Mouse (Mus musculus) yolk sac, embryonic 10.5 days (tissue): Measurements from ENCODE around the gene Arpc4.
A peak's percentile ranks its signal among the peaks of the same experiment; 100 is the strongest.

Source experiments
- DNase-seq: peaks from one replicate; pipeline ENCODE4 v3.0.0-alpha.2; 2017; ENCODE audit warnings: low spot score

Arpc4 gene

DNA sequence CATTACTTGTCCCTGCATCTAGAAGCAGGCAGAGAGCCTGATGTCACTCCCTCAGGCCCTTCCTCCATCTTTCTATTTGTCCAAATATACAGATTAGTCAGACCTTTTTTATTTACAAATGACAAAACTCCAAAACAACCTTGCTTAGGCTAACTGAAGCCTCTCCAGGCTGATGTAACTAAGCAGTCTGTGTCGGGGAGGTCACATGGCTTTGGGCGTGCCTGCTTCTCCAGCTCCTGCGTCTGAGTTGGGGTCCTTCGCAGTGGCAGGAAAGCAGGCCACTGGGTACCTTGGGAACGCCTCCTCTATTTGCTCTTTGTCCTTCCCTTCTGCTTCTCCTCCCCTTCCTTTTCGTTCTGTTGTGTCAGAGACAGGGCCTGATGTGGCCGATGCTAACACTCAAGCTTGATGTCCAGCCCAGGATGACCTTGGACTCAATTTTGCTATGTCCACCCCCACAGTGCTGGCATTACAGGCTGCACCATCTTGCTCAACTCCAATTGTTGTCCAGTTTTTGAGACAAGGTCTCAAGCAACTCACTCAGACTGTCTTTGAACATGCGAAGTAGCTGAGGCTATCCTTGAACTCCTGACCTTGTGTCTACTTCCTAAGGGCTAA lies 13.3 kb upstream of the Arpc4 start:
- no peak for DNase-seq

DNA sequence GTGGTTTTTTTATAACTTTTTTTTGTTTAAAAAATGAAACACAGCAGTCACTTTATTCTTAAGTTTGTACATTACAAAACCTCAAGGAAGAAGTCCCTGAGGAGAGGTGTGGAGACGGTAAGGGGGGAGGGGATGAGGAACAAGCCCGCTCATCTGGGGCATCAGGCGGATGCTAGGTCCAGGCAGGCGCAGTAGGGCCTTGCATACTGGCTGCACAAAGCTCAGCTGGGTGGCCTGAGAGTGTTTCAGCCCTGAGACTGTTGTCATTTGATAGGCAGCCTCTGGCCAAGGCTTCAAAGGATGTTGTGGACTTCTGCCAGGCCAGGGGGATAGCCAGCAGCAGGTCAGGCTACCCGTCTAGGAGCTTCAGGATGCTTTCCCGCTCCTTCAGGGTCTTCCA lies 11.3 kb upstream of the Arpc4 start:
- DNase-seq = no peak

DNA sequence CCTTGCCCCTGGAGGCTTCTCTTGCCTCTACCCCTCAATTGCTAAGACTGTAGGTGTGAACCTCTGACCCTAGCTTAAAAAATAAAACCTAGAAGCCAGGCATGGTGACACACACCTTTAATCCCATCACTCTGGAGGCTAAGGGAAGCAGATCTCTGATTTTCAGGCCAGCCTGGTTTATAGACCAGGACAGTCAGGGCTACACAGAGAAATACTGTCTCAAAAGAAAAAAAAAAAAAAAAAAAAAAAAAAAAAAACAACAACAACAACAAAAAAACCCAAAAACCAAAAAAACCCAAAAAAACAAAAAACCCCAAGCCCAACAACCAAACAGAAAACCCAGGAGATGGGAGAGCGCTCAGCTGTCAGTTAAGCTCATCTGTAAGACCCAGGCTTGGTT lies 10.3 kb upstream of the Arpc4 start:
- DNase-seq = no peak

DNA sequence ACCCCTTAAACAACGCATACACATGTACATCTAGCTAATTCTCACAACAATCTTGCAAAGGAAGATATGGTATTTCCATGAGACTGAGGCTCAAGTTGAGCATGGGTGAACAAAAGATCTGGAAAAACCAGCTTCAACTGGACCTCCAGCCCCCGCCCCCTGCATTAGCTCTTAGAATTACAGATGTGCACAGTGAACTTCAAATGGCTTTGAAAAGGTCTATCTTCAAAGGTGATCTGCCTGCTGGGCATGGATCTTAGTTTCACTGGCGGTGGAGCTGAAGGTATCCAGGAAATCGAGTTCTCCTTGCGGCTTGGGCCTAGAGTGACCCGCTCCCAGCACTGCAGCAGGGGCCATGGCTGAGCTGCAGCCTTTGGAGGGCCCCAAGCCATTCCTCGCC lies 9.8 kb upstream of the Arpc4 start:
- DNase-seq = no peak

DNA sequence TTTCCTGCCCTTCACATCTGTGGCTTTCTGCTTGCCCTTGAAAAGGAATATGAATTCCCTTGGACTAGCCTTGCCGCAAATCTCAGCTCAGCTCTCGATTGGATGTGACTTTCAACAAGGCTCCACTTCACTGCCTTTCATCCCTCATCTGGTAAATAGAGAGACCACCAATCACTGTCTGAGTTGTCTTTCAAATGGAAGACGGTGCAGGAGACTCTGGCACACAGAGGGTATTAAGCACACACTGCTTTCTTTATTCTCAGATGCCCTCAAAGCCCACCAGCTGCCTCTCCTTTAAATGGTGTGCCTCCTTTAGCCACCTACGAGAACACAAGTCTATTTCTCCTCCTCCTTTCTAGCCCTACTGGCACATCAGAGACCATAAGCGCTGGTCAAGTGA lies 9.3 kb upstream of the Arpc4 start:
- DNase-seq = no peak

DNA sequence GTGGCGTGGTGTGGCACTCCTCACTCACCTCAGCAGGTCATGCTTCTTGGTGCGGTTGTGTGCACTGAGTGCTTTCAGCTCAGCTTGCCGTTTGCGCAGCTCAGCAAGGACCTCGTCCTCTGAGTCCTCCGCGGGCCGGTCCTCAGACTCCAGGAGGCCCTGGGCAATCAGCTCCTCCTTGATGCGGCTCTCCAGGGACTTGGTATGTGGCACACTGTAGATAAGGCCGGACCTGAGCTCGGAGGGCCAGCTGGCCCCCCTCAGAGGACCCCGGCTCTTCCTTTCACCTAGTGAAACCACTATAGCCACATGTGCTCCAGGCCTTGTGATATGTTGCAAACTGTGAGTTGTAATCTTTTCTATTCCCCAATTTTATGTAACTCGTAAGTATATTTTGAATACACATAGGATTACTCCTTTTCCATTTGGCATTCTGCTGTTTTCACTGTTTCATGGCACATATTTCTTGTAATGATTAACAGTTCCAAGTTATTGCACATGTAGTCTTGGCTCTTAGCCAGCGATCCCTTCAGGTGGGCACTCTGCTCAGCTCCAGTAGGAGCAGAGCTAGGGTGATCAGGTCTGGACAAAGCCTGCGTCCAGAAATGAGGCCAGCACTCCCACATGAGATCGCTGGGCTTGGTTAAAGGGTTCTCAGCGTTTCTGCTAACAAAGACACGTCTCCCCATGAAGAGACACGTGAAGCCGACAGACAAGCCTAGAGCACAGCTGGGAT lies 7.6 kb upstream of the Arpc4 start:
- DNase-seq = no peak

DNA sequence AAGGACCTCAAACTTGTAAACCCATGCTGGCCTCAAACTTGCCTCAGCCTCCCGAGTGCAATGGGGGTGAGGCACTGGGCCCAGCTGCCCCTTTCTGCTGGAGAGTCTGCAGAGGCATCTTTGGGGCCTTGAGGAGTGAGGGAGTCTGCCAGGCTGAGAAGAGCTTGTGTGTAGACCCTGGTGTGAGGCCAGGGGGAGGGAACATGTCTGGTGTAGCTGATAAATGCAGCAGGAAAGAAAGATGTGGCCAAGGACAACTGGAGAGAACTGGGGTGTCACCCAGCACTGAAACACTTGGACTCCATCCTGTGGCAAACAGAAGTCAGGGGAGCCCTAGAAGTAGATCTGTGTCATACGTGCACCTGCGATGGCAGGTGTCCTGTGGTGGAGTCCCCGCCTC lies 4.4 kb upstream of the Arpc4 start:
- DNase-seq = no peak

DNA sequence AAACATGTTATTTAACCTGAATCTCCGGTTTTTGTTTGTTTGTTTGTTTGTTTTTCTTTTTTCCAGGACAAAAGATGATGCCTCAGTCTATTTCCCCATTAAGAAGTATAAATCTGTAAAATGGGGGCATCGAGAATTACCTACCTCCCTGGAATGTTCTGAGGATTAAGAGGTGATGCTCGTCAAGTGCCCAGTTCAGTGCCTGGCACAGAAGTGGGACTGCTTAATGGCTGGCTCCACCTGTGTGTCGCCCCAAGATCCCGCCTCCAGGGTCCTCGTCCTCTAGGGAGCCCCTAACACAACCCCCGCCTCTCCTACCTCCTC lies 781 bp upstream of the Arpc4 start:
- no peak for DNase-seq

DNA sequence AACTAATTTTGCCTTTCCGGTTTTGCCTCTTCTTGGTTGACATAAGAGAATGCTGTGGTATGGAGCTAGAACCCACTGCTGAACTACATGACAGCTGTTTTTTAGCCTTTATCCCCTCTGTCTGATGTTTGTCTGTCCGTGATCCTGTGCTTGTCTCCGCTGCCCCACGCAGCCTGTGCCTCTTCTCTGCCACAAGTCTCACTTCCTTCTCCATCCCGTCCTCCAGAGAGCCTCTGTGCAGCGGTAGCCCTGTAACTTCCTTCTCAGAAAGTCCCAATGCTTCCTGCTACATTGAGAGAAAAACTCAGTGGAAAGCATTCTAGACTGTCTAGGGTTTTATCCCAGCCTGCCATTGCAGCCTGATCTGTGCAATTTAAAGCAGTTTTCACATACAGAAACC lies 1.3 kb downstream of the Arpc4 start:
- DNase-seq = no peak

DNA sequence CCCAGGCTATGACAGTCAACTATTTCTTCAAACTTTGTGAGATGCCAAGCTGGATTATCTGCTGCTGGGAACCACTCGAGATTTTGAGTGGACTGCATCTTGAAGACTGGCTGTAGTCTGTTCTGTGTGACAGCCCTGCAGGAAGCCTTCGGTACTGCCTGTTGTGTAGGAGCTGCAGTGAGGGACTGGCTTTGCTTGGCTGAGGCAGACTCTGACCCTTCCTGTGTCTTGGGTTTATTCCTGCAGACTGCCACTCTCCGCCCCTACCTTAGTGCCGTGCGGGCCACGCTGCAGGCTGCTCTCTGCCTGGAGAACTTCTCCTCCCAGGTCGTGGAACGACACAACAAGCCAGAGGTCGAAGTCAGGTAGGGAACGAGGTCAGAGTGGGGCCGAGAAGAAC lies 2.6 kb downstream of the Arpc4 start:
- DNase-seq = no peak

DNA sequence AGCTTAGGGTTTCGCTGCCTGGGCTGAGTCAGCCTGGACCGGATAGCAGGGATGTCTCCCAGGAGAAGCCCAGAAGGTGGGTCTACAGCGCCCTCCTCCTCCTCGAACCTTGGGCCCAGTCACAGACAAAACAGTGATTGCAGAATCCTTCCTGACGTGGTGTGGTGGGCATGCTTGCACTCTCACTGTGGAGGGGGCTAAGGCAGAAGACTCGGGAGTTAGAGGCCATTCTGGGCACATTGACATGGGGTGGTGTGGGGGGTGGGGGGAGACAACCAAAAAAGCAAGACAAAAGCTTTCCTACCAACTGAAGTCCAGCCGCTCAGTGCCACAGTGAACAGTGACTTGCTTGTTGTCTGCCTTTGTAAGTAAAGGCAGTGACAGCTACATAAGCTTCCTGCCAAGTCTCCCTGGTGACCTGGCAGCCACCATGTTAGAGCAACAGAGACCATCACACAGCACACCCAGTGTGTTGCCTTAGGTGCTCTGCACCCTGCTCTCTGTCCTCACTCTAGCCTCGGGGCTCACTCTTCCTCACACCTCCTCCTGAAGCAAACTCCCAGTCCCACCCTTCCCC lies 6.5 kb downstream of the Arpc4 start:
- no peak for DNase-seq

DNA sequence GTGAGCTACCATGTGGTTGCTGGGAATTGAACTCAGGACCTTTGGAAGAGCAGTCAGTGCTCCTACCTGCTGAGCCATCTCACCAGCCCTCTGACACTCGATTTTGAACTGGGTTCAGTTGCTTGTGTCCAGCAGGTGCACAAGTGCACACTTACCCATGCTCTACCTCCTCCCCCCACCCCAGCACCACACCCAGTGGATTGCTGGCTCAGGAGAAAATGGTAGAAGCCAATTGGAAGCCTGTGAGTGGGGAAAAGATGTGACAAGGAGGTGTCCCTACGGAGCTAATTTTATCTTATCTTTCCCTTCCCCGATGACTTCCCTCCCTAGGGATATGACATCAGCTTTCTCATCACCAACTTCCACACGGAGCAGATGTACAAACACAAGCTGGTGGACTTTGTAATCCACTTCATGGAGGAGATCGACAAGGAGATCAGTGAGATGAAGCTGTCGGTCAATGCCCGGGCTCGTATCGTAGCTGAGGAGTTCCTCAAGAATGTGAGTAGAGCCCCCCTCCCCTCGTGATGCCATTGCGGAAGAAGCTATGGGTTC lies 7.3 kb downstream of the Arpc4 start:
- DNase-seq = peak; percentile 74

DNA sequence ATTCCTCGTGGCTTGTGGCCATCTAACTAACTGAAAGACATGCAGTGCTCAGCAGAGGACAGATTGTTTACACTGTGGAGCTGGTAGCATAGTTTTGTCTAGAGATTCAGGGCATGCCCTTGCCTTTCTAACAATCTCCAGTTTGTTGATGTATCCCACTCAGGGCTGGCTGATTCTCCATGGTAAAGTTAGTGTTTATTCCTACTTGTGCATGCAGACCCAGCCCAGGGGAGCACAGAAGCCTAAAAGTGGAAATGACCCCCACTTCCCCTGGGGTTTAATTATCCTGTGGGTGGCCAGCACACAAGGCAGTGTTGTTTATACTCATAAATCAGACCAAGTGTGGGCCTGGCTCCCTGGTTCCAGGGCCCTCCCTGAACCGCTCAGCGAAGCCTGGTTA lies 8.1 kb downstream of the Arpc4 start:
- peak; percentile 61 for DNase-seq

DNA sequence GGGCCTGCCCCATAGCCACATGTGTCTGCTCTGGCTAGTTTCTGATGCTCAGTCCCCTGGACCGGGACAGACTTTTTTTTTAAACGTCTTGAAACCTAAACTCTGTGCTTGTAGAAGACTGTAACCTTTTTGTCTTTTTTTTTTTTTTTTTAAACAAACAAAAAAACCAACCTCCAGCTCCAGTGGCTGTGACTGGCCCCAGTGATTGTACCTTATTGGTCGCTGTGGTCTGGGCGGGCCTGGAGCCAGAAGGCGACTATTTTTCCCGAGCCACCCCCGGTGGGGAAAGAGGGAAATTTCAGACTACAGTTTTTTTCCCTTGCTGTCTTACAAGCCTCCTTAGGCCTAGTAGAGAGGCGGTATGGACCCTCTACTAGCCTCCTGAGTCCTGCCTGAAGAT lies 11.0 kb downstream of the Arpc4 start, which contains the start of gene Ttll3:
Gene Ttll3 (plus strand): TSS at position 301 of the 400 bp plus-strand sequence.
- no peak for DNase-seq

DNA sequence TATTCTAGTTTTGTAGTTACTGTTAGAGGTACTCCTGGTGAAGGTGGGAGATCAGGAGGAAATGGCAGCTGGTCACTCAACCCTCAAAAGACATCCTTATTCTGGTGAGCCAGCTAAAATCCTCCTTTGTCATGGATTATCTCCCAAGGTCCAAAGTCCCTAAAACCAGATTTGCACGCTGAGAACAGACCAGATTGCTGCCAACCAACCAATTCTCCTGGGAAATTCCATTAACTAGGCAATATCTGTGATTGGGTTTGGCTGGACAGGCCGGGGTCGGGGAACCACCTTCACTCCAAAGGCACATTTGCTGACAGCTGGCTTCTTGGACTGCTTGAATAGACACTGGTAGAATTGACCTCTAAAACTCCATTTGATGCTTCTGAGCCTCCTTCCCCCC lies 12.8 kb downstream of the Arpc4 start:
- DNase-seq = no peak

DNA sequence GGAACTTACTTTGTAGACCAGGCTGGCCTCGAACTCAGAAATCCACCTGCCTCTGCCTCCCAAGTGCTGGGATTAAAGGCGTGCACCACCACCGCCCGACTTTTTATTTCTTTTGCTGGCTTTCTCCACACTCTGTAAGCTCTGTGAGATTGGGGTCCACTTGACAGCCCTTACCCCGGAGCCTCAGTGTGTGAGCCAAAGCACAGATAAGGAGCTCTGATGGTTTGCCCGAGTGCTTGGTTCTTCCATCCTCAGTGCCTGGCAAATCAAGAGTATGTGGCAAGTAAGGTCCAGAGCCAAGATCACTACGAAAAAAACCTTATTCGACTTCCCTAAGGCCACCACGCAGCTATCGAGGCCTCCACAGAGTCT lies 14.1 kb downstream of the Arpc4 start:
- no peak for DNase-seq

DNA sequence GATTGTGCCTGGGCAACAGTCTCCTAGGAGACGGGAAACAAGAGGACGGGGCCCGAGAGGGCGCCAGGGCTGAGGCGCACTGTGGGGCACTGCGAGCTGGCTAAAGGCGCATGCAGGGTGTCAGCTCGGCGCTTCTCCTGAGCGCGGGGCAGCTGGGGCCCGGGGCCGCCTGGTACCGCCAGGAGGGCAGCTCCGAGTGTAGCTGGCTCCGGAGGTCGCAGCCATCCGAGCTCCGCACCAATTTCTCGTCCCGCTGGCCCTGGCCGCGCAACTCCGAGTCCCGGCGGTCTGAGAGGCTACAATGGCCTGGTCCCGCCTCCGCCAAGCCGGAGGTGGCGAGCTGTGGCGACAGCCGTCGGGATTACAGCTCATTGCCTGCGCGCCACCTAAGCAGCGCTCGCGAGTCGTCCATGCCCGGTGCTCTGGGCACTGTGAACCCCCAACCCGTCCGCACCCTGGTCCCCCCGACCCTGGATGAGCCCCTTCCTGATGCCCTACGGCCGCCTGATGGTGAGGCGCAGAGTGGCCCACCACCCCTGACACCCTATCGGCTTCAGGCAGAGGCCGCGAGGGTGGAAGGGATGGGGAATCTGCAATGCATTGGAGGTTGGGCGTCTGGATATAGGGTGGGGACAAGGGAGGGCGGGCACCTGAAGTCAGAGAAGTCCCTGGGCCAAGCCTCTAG lies 14.6 kb downstream of the Arpc4 start:
- DNase-seq = peak; percentile 57

DNA sequence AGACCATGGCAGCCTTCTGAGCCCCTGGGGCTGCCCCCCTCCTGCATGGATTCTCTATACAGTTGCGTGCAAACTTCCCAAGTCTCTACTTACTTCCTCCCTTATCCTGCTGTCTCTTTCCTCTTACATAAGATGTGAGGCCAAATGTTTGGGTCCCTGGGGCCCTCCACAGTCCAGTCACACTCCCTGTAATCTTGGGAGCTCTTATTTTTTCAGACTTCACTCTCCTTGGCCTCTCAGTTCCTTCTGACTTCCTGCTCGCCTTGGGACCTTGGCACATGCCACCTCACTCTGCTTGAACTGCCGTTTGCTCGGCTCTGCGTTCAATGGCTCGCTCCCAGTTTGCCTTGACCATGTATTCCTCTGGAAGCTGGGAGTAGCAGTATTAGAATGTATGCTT lies 16.0 kb downstream of the Arpc4 start:
- DNase-seq = no peak

DNA sequence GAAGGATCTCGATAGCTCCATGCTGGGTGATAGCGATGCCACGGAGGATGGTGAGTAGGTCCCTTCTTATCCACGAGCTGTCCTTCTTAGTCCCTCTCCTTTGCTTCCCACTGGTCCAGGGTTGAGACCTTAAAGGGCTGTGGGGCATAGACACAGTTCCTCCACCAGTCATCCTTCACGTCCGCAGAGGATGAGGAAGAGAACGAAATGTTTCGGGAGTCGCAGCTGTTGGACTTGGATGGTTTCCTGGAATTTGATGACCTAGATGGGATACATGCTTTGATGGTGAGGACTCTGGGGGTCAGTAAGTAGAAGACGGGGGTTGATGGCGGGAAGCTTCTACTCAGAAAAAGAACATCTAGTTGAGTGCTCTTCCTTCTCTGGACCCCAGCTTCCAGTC lies 16.9 kb downstream of the Arpc4 start:
- DNase-seq = no peak

DNA sequence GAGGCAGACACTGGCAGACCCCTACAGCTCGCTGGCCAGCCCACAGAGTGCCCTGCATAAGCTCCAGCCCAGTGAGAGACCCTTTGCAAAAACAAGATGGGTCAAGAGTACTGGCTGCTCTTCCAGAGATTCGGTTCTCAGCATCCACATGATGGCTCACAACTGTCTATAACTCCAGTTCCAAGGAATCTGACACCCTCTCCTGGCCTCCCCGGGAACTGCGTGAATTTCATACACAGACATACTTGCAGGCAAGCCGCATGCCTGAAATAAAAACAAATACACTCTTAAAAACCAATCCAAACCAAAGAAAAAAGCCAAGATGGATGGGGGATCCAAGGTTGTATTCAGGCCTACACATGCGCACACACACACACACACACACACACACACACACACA lies 17.6 kb downstream of the Arpc4 start:
- DNase-seq = no peak

DNA sequence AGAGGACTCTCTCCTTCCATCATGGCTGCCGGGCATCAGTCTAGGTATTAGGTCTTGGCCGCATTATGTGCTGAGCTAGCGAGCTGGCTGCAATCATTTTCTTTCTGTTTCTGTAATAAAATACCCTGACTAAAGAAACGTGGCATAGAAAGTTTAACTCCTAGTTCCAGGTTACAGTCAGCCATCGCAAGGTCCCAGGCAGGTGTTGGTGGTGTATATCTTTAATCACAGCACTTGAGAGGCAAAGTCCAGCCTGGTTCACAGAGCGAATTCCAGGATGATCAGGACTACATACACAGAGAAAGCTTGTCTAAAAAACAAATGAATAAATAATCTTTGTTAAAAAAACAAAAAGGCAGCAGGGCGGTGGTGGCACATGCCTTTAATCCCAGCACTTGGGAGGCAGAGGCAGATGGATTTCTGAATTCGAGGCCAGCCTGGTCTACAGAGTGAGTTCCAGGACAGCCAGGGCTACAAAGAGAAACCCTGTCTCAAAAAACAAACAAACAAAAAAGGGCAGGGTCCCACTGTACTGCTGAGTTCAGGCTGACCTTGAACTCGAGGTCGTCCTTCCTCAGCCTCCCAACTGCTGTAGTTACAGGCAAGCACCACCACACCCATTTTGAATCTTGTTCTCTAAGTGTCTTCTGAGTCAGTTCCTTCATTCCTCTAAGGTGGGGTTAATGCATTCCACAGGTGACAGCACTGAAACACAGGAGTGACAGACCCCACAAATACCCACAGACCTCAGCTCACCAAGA lies 18.5 kb downstream of the Arpc4 start:
- no peak for DNase-seq

DNA sequence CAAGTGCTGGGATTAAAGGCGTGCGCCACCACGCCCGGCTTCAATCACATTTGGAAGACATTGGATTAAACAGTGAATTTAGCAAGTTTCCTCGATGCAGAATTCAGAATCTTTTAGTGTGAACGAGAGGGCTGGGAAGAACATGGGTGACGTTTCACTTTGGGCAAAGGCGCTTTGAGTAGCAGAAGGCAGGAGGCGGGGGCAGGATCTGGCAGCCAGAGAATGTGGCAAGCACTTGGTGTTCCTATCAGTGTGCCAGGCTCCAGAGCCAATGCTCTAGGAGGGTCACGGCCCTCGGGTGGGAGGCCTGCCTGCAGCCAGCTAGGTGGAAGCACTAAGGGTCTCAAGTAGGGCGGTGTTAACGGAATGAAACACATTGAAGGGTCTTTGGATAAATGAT lies 24.2 kb downstream of the Arpc4 start:
- no peak for DNase-seq
